Mouse (Mus musculus): ENCODE measurements around the gene 1500011B03Rik.

1500011B03Rik gene

DNA sequence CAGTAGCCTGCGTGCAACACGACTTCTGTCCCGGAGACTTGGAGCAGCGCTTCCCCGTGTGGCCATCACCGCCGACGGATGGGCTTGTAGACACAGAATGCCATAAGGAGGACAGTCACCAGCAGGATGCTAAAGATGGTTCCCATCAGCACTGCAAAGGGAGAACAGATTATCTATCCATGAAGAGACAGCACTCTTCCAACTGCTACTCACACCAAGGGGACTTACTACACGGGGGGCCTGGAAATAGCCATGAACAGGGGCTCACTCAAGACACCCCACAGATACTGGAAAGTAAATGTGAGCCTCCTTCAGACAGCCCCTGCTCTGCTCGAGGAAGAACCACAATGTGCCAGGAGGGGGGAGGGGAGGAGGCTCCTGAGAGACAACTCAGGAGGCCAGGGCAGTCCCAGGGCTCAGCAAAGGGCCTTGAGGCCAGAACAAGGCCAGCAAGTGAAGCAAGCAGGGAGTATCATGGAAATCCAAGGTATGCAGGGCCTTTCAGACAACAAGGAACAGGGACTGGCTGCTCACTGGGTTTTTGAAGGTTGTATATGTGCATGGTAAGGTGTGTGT is 14.0 kb downstream of the 1500011B03Rik start:
- CTCF ChIA-PET: no interaction called here

DNA sequence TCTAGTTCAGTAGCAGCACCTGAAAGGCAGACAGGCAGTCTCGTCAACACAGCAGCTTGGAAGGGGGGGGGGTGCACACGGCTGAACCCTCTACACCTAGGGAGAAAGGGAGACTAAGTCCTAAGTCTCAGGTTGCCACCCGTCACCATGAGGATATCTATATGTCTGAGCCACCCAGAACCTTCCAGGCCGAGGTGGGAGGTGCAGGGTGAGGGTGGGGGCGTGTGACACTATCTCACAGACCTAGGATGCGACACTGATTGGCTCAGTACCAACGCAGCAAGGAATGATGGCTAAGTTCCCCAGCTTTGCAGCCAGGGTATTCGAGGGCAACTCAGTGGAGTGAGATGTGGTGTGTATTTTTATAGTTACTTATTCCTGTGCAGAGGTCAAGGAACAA is 14.9 kb downstream of the 1500011B03Rik start:
- CTCF ChIA-PET: no interaction called here

DNA sequence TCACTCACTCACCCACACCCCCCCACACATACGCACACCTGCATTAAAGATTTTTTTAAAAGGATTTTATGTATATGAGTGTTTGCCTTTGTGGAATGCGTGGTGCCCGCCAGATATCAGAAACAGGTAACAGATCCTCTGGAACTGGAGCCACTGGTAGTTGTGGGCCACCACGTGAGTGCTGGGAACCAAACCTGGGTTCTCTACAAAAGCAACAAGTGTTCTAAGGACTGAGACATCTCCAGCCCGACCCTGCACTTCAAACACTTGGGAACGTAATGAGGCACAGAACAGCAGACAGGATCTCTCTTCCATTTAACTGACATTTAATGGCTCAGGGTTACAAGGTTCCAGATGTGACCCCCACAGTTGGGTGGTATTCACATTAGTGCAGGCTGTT is 15.4 kb downstream of the 1500011B03Rik start:
- CTCF ChIA-PET: no interaction called here

DNA sequence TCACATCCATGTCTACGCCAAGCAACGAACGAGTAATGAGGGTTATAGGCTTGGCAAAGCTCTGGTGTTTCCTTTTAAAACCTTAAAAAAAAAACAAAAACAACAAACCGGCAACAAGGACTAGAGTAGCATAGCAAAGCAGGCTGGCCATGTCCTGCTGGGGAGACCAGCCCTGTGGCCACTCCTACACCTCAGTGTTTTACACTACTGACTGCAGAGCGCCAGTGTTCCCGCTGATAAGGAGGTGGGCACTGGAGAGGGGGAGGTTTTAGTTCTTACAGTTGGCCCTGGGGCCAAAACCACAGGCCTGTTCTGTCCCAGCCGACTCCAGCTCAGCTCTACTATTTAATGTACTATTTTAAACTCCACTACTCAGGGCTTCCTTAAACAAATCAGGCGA is 15.8 kb downstream of the 1500011B03Rik start:
- CTCF ChIA-PET: no interaction called here

DNA sequence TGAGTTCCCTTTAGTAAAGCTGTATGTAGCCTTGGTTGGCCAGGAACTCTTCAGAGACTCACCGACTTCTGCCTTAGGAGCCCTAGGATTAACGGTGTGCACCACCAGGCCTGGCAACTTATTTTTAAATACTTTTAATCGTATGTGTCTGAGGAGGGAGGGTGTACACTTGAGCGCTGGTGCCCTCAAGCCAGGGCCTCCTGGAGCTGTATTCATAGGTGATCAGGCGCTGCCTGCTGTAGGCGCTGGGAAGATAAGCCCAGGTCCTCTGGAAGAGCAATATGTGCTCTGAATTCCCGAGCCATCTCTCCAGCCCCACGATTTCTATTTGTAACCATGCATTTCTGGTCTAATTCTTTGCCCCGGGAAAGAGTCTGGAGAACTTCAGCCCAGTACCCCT is 16.2 kb downstream of the 1500011B03Rik start:
- CTCF ChIA-PET: no interaction called here

DNA sequence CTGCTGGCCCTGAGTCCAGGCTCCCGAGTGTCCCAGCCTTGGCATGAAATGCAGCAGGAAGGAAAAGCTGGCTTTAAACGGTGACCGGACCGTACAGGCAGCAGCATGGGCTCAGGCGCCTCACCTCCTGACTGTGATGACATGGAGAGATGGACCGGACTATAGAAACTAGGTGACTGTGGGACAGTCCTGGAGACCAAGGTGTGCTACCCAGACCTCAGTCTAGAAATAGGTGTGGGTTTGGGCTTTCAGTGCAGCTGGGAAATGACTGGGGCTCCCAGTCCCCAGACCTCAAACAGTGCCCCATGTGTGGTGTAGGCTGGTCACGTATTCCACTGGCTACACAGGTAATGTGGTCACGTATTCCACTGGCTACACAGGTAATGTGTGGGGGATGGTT is 16.6 kb downstream of the 1500011B03Rik start:
- CTCF ChIA-PET: no interaction called here

DNA sequence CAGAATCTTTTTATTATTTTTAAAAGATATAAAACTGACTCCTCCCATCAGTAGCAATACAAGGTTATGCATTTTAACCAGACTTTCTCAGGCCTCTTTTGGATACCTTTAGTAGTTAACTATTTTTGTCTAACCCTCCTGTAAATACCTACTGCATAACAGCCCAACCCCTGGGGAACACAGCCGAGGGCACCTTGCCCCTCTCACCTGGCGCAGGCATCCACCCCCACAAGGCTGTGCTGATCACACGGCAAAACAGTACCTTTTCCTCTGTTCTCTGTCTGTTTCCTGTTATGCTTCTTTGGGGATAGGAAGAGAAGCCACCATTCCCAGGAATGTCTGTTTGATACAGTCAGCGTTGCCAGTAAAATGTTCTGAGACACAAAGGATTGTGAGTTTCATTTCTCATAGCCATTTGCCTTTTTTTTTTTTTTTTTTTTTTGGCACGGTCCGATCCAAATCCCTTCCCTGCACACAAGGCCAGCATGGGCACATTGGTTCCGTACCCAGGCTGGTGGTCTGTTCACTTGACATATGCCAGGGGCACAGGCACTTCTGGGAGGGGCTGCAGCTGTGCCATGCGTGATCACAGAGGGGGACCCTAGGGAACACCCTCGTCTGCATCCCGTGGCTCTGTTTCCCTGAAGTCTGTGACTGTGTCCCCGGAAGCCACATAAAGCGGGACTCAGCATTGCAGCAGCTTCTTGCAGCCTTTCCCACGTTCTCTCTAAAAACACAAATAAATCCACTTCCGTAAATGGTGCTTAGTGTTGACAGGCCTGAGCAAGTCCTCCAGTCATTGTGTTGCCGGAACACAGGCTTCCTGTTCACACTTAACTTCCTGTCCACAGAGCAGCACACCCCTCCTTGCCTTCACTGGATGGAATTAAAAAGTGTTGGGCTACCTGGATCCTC is 17.6 kb downstream of the 1500011B03Rik start:
- CTCF ChIA-PET: no interaction called here

DNA sequence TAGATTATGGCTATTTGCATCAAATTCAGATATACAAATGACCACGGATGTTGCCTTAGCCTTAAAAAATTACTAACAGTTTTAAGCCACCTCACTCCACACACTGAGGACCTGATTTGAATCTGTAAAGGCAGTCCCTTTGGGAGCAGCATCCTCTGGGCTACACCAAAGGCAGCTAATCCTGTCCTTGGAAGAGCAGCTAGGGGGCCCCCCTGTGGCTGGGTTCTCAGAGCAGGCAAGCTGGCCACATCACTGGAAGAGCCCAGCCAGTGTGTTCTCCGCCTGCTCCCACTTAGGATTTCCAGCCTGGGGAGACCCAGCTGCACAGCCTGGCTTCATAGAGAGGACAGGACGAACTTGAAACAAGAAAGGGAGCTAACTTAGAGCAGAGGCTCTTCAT is 18.3 kb downstream of the 1500011B03Rik start:
- CTCF ChIA-PET: interaction anchor here (0.7 kb wide), 1 partner anchor 41 kb away, joined by 4 read pairs; no protein-coding TSS in a partner anchor

DNA sequence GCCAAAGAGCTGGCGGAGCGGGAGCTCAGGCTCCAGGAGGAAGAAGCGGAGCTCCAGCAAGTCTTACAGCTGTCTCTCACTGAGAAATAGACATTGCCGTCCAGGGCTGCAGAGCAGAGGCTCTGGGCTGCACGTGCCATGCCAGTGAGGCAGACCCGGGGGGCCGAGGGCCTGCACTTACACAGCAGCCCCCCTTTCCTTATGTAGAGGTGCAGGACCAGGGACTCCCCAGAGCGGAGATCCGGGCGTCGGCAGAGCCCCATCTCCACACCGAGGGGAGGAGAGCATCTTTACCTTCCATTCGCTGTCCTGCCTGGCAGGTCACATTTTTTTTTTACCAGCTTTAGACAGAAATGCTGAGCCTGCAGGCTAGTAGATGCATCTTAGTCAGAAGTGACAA is 18.9 kb downstream of the 1500011B03Rik start:
- CTCF ChIA-PET: interaction anchor here (0.6 to 0.7 kb wide), 3 partner anchors 40 to 893 kb away, joined by 4 to 20 read pairs (median 11); no protein-coding TSS in a partner anchor

DNA sequence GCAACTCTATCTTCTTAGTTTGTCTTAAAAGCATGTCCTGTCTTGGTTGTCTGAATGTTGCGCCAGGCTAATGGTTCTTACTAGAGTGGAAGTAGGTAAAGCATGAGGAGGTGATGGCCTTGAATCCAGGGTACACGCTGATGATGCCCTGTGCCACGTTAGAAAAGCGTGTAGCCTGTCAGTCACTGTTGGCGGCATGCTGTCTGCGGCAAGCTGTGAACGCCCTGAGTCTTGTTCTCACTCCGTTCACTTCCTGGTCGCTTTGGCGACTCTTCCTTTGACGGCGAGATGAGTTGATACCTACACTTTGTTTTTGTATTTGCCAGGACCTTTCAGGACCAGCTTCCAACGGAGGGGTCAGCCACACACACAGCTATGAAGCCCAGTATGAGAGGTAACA is 20.0 kb downstream of the 1500011B03Rik start:
- CTCF ChIA-PET: interaction anchor here (0.5 kb wide), 1 partner anchor 19 kb away, joined by 3 read pairs; no protein-coding TSS in a partner anchor

DNA sequence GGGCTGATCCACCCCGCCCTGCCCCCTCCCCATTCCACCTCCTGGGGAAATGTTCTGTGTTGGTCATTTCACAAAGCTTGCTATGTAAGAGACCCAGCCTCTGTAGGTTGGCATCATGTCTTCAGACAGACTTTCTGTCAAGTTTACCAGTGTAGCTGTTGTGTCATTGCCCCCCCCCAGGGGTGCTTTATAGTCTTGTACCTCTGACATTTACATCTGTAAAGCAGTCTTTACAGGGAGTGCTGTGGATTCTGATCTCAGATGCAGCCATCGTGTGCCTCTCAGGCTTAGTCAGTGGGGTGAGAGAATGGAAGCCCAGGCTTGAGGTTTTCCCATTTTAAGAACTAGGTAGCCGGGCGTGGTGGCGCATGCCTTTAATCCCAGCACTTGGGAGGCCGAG is 21.4 kb downstream of the 1500011B03Rik start:
- CTCF ChIA-PET: interaction anchor here (0.6 kb wide), 1 partner anchor 546 kb away, joined by 6 read pairs; no protein-coding TSS in a partner anchor

DNA sequence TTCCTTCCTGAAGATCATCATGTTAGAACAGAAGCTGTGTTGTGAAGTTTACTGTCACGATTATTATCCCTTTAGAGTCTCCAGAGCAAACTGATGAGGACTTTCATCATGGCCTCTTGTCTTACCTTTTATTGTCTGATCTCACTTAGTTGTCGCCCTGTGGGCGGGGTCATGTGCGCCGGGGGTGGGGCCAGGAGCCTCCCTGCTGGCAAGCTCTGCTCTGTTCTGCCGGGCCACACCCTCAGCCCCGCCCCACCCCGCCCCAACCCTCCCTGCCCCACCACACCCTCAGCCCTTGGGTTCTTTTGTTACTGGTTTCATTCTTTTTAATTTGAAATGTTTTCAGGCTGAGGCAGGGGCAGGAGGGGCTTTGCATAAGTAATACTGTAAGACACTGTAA is 22.2 kb downstream of the 1500011B03Rik start:
- CTCF ChIA-PET: no interaction called here

DNA sequence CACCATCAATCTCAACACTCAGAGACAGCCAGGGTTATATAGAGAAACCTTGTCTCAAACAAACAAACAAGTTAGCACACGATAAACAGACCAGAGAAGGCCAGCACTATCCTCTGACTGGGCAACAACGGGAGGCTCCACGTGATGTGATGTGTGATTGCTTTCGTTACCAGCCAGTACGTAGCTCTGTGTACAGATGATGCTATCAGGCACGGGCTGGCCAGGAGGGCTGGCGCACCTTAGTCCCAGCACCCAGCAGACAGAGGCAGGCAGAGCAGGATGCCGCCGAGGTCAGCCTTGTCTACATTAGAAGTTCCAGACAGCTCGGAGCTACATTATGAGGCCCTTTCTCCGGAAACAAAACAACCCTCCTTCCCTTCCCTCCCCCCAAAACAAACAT is 23.4 kb downstream of the 1500011B03Rik start:
- CTCF ChIA-PET: no interaction called here

DNA sequence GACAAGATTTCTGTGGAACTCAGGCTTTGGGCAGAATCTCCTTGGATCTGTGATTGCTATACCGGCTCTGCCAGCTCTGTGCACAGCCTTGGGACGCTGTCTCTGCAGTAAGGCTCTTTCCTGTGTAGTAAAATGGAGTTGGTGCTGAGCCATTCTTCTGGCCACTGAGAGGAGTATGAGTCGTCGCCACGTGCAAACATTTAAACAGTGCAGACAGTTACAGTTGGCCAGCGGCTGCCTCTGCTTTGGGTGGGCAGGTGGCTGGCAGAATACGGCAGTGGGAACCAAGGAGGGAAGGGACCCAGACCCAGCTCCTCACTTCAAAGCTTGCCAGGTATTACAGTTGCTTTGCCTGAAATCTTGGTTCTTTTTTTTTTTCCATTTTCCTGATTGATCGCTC is 26.0 kb downstream of the 1500011B03Rik start:
- CTCF ChIA-PET: interaction anchor here (0.6 kb wide), 1 partner anchor 262 kb away, joined by 7 read pairs; no protein-coding TSS in a partner anchor

DNA sequence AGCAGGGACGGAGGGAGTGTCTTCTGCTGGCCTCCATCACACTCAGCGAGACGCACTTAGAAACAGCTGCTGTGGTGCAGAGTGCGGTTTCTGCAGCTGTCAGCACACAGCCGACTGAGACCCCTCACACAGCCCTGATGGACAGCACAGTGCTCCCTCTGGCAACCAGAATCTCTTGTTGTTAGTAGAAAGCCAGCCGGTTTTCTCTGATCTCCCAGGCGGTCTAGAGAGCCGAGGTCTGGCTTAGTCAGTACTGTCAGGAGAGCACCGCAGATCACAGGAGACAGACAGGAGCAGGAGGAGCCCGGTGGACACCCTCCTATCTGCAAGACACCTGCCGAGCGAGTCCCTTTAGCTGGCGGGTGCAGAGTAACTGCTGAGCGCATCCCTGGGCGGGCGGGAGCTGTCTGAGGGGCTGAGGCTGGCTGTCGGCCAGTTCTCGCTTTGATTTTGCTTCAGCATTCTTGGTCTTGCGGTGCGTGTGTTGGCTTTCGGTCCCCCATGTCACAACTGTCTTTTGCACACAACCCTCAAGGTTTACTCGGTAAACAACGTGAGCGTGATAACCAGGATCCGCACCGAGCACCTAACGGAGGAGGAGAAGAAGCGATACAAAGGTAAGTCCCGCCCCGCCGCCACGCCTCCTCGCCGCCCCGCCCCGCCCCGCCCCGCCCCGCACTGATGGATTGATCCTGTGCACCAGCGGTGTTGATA is 26.8 kb downstream of the 1500011B03Rik start:
- CTCF ChIA-PET: interaction anchor here (1.5 kb wide), 1 partner anchor 23 kb away, joined by 3 read pairs; no protein-coding TSS in a partner anchor

DNA sequence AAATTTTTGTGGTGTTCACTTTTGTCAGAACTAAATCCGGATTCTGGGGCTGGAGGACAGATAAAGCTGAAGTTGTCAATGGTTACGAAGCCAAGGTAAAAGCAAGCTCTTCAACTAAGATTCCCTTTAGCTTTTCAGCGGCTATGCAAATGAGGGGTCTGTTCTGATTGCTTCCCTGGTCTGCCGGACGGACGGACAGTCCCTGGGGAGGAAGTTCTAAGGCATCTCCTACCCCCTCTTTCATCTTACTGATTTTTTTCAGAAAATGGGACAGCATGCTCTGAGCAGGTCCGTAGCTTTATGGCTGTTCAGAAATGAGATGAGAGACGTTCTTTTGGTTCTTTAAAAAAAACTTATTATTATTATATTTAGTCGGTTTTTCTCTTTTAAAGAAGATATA is 27.6 kb downstream of the 1500011B03Rik start:
- CTCF ChIA-PET: interaction anchor here (0.7 to 1.5 kb wide), 2 partner anchors 22 to 76 kb away, joined by 3 read pairs; no protein-coding TSS in a partner anchor

DNA sequence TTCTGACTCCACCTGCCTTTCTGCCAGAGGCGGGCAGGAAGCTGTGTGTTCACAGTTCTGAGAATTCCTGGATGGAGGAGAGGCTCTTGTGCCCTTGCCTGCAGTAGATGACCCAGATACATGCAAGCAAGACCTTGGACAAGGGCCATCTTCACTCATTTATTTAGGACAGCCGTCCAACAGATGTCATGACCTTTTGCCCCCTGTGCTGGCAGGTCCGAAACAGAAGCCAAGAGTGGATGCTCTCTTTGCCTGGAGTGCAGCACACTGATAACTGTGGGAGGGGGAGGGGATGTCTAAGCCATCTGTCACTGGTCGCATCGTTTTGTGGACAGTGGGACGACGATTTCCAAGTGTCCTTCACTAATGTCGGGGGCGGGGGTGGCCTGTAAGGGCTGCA is 28.0 kb downstream of the 1500011B03Rik start:
- CTCF ChIA-PET: interaction anchor here (0.7 to 1.5 kb wide), 3 partner anchors 18 to 75 kb away, joined by 3 to 4 read pairs (median 3); no protein-coding TSS in a partner anchor

DNA sequence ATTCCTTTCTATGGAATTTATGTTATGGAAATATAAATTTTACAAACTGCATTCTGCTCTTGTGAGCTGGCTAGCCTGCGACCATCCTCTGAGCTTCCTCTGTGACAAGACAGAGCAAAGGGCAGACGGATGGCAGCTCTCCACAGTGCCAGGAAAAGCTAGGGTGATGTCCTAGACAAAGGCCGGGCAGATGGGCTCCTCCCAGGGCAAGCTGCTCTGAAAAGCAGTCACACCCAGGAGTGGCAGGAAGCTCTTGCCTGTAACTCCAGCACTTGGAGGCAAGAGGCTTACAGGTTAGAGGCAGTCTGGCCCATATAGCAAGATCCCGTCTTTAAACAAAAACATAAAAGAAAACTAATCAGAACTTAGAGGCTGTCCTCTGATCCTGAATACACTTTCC is 28.7 kb downstream of the 1500011B03Rik start:
- CTCF ChIA-PET: interaction anchor here (0.7 to 1.5 kb wide), 2 partner anchors 18 to 21 kb away, joined by 3 to 4 read pairs; no protein-coding TSS in a partner anchor

DNA sequence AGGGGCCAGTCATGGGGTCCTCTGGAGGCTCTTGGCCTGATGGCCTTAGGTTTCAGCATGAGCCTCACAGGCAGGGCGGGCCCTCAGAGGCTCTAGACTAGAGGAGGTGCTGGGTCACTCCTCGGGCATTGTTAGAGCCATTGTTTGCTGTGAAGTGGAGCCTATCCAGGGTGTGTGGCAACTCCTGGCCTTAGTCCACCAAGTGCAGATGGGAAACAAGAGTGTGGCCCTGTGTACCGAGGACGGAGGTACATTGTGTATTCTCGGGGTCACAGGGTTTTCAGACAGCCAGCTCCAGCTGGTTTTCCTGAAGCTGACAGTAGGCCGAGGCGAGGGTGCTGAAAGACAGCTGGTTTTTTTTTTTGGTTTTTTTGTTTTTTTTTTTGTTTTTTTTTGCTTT is 30.0 kb downstream of the 1500011B03Rik start:
- CTCF ChIA-PET: no interaction called here

DNA sequence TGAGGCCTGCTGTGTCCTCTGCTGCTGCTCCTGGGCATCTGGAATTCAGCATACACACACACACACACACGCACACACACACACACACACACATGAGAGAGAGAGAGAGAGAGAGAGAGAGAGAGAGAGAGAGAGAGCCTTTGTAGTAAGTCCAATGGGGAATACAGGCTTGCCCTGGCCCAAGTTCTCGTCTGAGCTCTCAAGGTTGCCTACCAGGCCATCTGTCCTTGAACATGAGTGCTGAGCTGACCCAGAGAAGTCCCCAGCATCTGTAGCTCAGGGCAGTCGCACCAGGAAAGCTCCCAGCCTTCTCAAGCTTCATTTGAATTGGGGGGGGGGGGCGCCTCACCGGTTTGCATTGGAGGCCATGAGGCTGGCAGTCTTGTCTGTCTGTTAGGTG is 38.1 kb downstream of the 1500011B03Rik start:
- CTCF ChIA-PET: interaction anchor here (0.6 to 0.7 kb wide), 3 partner anchors 16 to 477 kb away, joined by 6 to 7 read pairs (median 6); no protein-coding TSS in a partner anchor

DNA sequence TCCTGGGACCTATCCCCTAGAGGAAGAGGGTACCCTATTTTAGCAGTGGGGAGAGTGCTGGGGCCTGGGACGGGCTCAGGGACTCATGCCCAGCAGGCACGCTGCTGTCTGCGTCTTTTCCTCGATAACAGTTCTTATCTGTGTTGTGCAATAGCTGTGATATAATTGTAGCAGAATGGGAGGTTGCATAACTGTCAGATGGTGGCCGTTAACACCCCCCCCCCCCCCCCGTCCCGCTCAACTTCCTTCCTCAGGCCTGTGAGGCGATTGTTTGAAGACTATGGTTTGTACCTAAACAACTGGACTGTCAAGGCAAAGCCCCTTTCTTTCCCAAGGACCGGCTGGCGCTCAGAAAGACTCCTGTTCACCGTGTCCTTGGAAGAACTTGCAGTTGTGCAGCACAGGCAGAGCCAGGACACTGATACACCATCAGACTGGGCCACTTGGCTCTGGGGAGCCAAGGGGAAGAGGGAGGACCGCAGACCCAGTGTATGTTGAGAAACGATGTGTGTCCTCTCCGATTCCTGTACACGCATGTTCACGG is 38.6 kb downstream of the 1500011B03Rik start:
- CTCF ChIA-PET: interaction anchor here (0.6 to 0.7 kb wide), 5 partner anchors 16 to 478 kb away, joined by 5 to 7 read pairs (median 6); no protein-coding TSS in a partner anchor
